Mouse (Mus musculus) forebrain, embryonic 15.5 days (tissue): ENCODE results near the gene R3hdm4. TPM values are rescaled to one million over a fixed set of nuclear protein-coding genes. Genes with fewer than 3 reads are reported as not detected.

Source experiments
- ATAC-seq: fragments of 200-750 bp; cut with Nextera tagmentation; replicated peaks from 2 replicates; pipeline ENCODE4 v1.8.0; 2017; ENCODE audit warnings: mild to moderate bottlenecking, moderate TSS enrichment, moderate library complexity
- H3K27ac ChIP-seq: fragments of 300-500 bp; sonication (generic); replicated peaks from 2 replicates; pipeline ENCODE4 v1.5.1; 2015; ENCODE audit warnings: mild to moderate bottlenecking, inconsistent platforms
- H3K27me3 ChIP-seq: fragments of 300-500 bp; sonication (generic); 2 replicates; pipeline ENCODE4 v1.6.1; 2015; ENCODE audit warnings: inconsistent platforms
- H3K36me3 ChIP-seq: fragments of 300-500 bp; sonication (generic); 2 replicates; pipeline ENCODE4 v1.6.1; 2015; ENCODE audit warnings: mild to moderate bottlenecking, inconsistent platforms
- H3K4me1 ChIP-seq: fragments of 300-500 bp; sonication (generic); 2 replicates; pipeline ENCODE4 v1.6.1; 2015; ENCODE audit warnings: inconsistent platforms
- H3K4me2 ChIP-seq: fragments of 300-500 bp; sonication (generic); replicated peaks from 2 replicates; pipeline ENCODE4 v1.6.1; 2015; ENCODE audit warnings: mild to moderate bottlenecking, inconsistent platforms
- H3K4me3 ChIP-seq: fragments of 300-500 bp; sonication (generic); 2 replicates; pipeline ENCODE4 v1.5.1; 2015; ENCODE audit warnings: mild to moderate bottlenecking, inconsistent platforms
- H3K9ac ChIP-seq: fragments of 300-500 bp; sonication (generic); replicated peaks from 2 replicates; pipeline ENCODE4 v1.6.1; 2015; ENCODE audit warnings: mild to moderate bottlenecking, inconsistent platforms
- H3K9me3 ChIP-seq: fragments of 300-500 bp; sonication (generic); 2 replicates; pipeline ENCODE4 v1.6.1; 2016; ENCODE audit warnings: inconsistent platforms
- WGBS: fragments of 180-500 bp; shearing (Covaris S2); methylation state at CpG from one replicate; pipeline ENCODE4 v1.1.7; 2015; ENCODE audit warnings: mixed read lengths; 5-methylcytosine and 5-hydroxymethylcytosine counted together
- microRNA-seq: library from miRNA; unstranded; fragments of <30 nt; microRNA quantifications from one replicate; pipeline ENCODE4, GENCODE M21; 2016
- polyA plus RNA-seq: library from polyadenylated mRNA; unstranded; fragments of >200 nt; fragmentation: Nextera tagmentation; extraction: Ambion mirVana; gene quantifications from 2 replicates; pipeline ENCODE4 v1.2.1, GENCODE M21; 2015

The R3hdm4 gene
- polyA plus RNA-seq, 1 experiment from 2014 or later: 277 TPM

DNA sequence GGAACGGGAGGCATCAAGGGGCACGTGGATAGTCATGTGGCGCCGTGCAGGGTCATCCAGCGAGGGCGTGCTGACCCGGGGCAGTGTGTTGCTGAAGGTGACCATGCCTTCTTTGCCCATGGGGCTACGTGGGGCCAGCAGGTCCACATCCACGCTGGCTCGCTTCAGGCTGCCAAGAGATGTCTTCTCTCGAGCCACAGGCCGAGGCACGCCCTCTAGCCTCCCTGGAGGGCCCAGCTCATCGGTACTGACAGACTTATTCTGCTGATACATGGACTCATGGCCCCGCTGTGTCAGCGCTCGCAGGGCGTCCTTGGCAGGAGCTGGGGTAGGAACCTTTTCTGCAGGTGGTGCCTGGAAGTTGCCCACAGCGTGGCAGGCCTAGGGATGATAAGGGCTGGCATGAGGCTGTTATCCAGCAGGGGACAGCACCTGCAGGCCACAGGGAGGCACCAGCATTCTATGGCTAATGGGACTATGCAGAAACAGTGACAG lies 55.2 kb downstream of the R3hdm4 start:
- Histone ChIP-seq H3K4me2 (no peak overlapping the region), H3K4me3 (no peak overlapping the region), H3K27me3 (no peaks in the 10 kb centered on the region), H3K4me1 (peaks cover 40% of the 10 kb centered on the region), H3K9ac (no peak overlapping the region), H3K36me3 (peaks cover 72% of the 10 kb centered on the region), H3K9me3 (no peaks in the 10 kb centered on the region), H3K27ac (0 out of 2 replicates have a peak overlapping the region, but pooled peaks have one; percentile 46)
- ATAC-seq: 0 out of 2 replicates have a peak, but pooled peaks have one; percentile 8
- 82% methylated on average over 19 of the region's 19 CpGs for WGBS

DNA sequence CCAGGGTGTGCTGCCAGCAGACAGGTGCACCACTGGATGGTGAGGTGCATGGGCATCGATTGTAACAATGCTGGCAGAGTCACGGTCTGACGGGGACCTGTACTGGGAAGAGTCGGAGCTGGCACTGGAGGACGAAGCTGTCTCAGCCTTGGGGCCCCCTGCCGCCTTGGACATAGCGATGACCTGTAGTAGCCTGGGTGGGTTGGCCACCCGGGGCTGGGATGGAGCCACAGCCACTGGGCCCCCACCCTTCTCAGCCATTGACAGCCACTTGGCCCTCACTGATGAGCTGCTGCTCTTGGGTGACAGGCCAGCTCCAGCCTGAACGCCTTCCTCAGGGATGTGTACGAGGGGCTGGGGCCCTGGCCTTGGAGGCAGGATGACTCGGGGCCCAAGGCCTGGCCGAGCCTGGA lies 55.8 kb downstream of the R3hdm4 start:
- Histone ChIP-seq H3K9me3 (no peaks in the 10 kb centered on the region), H3K4me2 (no peak overlapping the region), H3K36me3 (peaks cover 78% of the 10 kb centered on the region), H3K27me3 (no peaks in the 10 kb centered on the region), H3K4me1 (peaks cover 36% of the 10 kb centered on the region), H3K27ac (peak overlapping the region; percentile 46), H3K4me3 (no peak overlapping the region), H3K9ac (no peak overlapping the region)
- WGBS: 68% methylated on average over 12 of the region's 12 CpGs
- ATAC-seq: peak; percentile 9; the same call in 1 of the 2 replicates

DNA sequence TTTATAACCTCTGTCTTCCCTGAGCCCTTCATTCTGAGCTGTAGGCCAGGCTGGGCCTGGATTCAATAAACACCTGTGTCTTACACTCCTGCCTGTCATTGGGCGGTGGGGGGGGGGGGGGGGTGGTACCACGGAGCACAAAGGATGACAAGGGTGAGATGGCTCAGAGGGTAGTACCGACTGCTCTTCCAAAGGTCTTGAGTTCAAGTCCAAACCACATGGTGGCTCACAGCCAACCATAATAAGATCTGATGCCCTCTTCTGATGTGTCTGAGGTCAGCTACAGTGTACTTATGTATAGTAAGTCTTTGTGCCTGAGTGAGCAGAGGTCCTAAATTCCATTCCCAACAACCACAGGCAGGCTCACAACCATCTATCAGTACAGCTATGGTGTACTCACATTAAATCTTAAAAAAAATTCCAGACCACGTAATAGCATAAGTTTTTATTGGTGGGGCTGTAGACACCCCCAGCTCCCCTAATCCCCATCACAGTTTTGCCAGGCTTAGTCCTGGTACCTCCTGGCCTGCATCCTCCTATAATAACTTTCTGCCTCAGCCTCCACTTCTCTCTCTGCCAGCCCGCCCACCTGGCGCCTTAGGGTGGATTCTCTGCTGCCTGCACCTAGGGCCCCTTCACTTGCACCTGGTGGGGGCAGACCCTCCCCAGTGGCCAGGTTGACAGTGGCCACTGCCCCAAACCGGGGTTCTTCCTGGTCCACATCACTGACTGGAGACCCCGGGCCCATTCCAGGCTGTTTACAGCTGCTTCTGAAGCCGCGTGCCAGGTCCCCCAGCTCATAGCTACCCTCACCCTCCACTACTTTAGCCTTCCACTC lies 56.4 kb downstream of the R3hdm4 start:
- Histone ChIP-seq H3K9ac (no peak overlapping the region), H3K4me3 (no peak overlapping the region), H3K9me3 (no peaks in the 10 kb centered on the region), H3K27ac (peak overlapping the region; percentile 46), H3K4me2 (no peak overlapping the region), H3K27me3 (no peaks in the 10 kb centered on the region), H3K4me1 (peaks cover 34% of the 10 kb centered on the region), H3K36me3 (peaks cover 78% of the 10 kb centered on the region)
- 0 out of 2 replicates have a peak, but pooled peaks have one; percentile 20 for ATAC-seq
- 53% methylated on average over 10 of the region's 10 CpGs for WGBS

DNA sequence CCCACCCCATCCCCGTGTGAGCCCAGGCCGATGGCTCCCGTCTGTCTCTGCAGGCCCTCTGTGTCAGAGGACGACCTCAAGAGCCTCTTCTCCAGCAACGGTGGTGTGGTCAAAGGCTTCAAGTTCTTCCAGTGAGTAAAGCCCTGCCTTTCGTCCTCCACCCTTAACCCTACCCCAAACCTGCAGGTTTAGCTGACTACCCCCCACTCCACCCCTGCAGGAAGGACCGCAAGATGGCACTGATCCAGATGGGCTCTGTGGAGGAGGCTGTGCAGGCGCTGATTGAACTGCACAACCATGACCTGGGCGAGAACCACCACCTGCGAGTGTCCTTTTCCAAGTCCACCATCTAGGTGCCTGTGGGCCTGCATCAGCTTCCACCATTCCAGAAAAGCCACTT lies 58.1 kb downstream of the R3hdm4 start:
- peaks cover 37% of the 10 kb centered on the region for H3K4me1 ChIP-seq
- peak overlapping the region; percentile 7; the same call in 1 of the 2 replicates for H3K27ac ChIP-seq
- H3K4me2 ChIP-seq: no peak overlapping the region
- peaks cover 81% of the 10 kb centered on the region for H3K36me3 ChIP-seq
- H3K9ac ChIP-seq: no peak overlapping the region
- no peak overlapping the region for H3K4me3 ChIP-seq
- 71% methylated on average over 10 of the region's 10 CpGs for WGBS
- ATAC-seq: no peak
- no peaks in the 10 kb centered on the region for H3K9me3 ChIP-seq
- H3K27me3 ChIP-seq: no peaks in the 10 kb centered on the region

DNA sequence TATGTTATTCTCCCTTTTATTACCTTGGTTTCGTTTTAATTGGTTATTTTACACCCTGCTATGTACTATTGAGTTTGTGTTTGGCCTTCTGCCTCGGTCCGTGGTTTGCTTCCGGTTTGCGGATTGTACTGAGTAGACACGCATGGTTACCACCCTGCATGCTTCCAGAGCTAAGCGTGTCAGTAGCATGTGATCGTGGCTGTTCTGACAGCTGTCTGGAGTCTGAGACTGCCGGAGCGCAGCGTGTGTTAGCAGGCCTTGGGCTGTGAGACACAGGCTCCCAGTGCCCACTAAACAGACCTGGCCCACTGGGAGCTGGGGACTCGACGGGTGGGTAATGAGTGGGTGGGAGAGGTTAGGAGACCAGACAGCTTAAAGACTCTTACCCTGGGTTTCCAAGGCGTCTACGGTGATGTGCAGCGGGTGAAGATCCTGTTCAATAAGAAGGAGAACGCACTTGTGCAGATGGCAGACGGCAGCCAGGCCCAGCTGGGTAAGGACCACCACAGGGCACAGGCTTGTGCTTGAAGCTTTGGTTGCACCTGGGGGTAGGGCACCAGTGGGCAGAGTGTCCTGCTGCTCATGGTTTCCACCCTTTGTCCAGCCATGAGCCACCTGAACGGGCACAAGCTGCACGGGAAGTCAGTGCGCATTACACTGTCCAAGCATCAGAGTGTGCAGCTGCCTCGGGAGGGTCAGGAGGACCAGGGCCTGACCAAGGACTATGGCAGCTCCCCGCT lies 58.8 kb downstream of the R3hdm4 start:
- 0 out of 2 replicates have a peak overlapping the region, but pooled peaks have one; percentile 17 for H3K27ac ChIP-seq
- H3K4me3 ChIP-seq: no peak overlapping the region
- WGBS: 79% methylated on average over 23 of the region's 23 CpGs
- ATAC-seq: no peak
- H3K27me3 ChIP-seq: no peaks in the 10 kb centered on the region
- peaks cover 79% of the 10 kb centered on the region for H3K36me3 ChIP-seq
- no peaks in the 10 kb centered on the region for H3K9me3 ChIP-seq
- no peak overlapping the region for H3K9ac ChIP-seq
- peaks cover 40% of the 10 kb centered on the region for H3K4me1 ChIP-seq
- no peak overlapping the region for H3K4me2 ChIP-seq

DNA sequence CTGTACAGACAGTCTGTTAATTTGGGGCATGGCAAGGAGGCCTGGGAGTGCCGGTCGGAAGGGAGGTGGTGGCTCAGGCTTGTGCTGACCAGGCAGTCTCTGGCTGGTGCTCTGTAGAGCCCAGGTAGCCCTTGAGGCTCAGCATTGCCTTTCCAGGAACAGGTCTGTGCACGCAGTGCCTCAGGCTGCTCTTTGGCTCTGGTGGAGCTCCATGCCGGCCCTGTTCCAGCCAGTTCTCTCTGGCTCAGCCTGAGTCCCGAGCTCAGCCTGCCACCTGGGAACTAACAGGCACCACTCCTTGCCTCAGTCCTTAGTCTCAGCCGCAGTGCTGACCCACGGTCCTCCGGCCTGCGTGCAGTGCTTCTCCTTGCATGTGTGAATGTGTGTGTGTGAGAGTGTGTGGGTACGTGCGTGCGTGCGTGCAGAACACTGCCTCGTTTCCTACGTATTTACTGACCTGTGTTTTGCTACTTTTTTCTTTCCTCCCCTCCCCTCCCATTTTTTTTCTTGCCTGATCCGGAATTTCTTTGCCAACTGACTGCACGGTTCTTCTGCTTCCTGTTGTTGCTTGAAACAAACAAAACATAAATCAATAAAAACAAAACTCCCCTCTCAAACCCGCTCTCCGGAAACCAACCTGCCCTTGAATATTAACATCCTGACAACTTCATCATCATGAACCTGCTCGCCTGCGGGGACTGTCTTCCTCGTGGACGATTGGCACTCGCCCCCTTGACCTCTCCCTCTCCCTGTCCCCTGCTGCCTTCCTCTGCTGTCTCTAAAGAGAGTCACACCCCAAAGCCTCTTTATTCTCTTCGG lies 59.6 kb downstream of the R3hdm4 start:
- no peaks in the 10 kb centered on the region for H3K9me3 ChIP-seq
- H3K27ac ChIP-seq: no peak overlapping the region
- H3K4me3 ChIP-seq: no peak overlapping the region
- no peak overlapping the region for H3K4me2 ChIP-seq
- H3K27me3 ChIP-seq: no peaks in the 10 kb centered on the region
- peaks cover 71% of the 10 kb centered on the region for H3K36me3 ChIP-seq
- ATAC-seq: no peak
- WGBS: 81% methylated on average over 25 of the region's 25 CpGs
- peaks cover 48% of the 10 kb centered on the region for H3K4me1 ChIP-seq
- no peak overlapping the region for H3K9ac ChIP-seq

DNA sequence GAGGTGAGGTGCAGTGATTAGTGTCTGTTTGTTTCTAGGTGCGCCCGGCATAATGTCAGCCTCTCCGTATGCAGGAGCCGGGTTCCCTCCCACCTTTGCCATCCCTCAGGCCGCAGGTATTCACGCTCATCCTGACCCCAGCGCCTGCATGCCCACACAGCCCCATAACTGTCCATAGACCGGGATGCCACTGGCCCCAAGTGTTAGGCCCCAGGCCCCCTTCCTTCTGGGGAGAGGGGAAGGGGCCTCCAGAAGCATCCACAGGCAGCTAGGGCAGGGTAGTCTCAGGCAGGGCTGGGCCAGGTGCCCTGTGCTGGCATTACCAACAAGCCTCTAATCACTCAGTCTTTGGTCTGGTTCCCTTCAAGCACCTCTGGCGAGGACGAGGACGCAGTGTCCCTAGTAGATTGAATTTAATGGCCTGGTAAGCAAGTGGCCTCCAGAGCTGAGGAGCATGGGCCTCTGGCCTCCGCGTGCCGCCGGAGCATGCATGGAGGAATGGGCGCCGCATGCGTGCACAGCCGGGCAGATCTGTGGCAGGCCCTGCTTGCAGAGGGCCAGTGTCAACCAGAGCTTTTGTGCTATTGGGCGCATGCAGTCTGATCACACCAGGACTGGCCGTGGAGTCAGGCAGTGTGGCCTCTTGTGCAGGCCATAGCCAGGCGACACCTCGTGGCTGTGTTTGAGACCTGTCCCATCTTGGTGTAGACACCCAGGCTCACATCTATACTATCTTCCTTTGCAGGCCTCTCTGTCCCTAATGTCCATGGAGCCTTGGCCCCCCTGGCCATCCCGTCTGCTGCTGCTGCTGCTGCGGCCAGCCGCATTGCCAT lies 60.7 kb downstream of the R3hdm4 start:
- Histone ChIP-seq H3K4me3 (no peak overlapping the region), H3K9ac (no peak overlapping the region), H3K27me3 (no peaks in the 10 kb centered on the region), H3K27ac (0 out of 2 replicates have a peak overlapping the region, but pooled peaks have one; percentile 100), H3K9me3 (no peaks in the 10 kb centered on the region), H3K4me1 (peaks cover 55% of the 10 kb centered on the region), H3K4me2 (no peak overlapping the region), H3K36me3 (peaks cover 60% of the 10 kb centered on the region)
- ATAC-seq: no peak
- WGBS: 91% methylated on average over 26 of the region's 26 CpGs

Small RNA genes lying within 50 kb of the gene (microRNA-seq; reads per million reads assigned to microRNA genes)
- gene Mir6910: not detected

Other genes starting within 250 kb of the R3hdm4 start
- 75.7 and 81.2 TPM in 2 replicates for gene Cdc34, start 239.0 kb downstream of the R3hdm4 start, polyA plus RNA-seq
- gene Gzmm, start 232.2 kb downstream of the R3hdm4 start, polyA plus RNA-seq: 2.0 and 2.3 TPM in 2 replicates
- gene Bsg, start 216.7 kb downstream of the R3hdm4 start, polyA plus RNA-seq: 689 and 728 TPM in 2 replicates
- gene Hcn2, start 204.6 kb downstream of the R3hdm4 start, polyA plus RNA-seq: 0.64 and 0.69 TPM in 2 replicates
- 43.7 and 44.0 TPM in 2 replicates for gene Polrmt, start 174.6 kb downstream of the R3hdm4 start, polyA plus RNA-seq
- gene Fgf22, start 166.1 kb downstream of the R3hdm4 start, polyA plus RNA-seq: 0.69 and 0.72 TPM in 2 replicates
- 94.9 and 108 TPM in 2 replicates for gene Rnf126, start 154.3 kb downstream of the R3hdm4 start, polyA plus RNA-seq
- 0.83 and 0.84 TPM in 2 replicates for gene Fstl3, start 143.9 kb downstream of the R3hdm4 start, polyA plus RNA-seq
- 0.25 and 0.43 TPM in 2 replicates for gene Prss57, start 130.2 kb downstream of the R3hdm4 start, polyA plus RNA-seq
- gene Palm, start 127.6 kb downstream of the R3hdm4 start, polyA plus RNA-seq: 317 and 325 TPM in 2 replicates
- gene Misp, start 100.2 kb downstream of the R3hdm4 start, polyA plus RNA-seq: 0.66 and 0.68 TPM in 2 replicates
- 108 and 120 TPM in 2 replicates for gene Ptbp1, start 66.8 kb downstream of the R3hdm4 start, polyA plus RNA-seq
- 13.5 and 15.0 TPM in 2 replicates for gene Prtn3, start 46.7 kb downstream of the R3hdm4 start, polyA plus RNA-seq
- gene Plppr3, start 46.6 kb downstream of the R3hdm4 start, polyA plus RNA-seq: 405 and 410 TPM in 2 replicates
- 0.19 TPM in 1 of 2 replicates, not detected in the other for gene Elane, start 35.0 kb downstream of the R3hdm4 start, polyA plus RNA-seq
- gene Cfd, start 30.4 kb downstream of the R3hdm4 start, polyA plus RNA-seq: not detected in 2 replicates
- gene Med16, start 12.3 kb downstream of the R3hdm4 start, polyA plus RNA-seq: 53.2 and 56.6 TPM in 2 replicates
- 10.4 and 21.1 TPM in 2 replicates for gene Gm26602, start 10.4 kb downstream of the R3hdm4 start, polyA plus RNA-seq
- 2.2 and 2.7 TPM in 2 replicates for gene Kiss1r, start 4.2 kb downstream of the R3hdm4 start, polyA plus RNA-seq
- gene Arid3a, start 5.8 kb upstream of the R3hdm4 start, polyA plus RNA-seq: 2.7 and 3.1 TPM in 2 replicates
- 89.2 and 94.3 TPM in 2 replicates for gene Wdr18, start 38.9 kb upstream of the R3hdm4 start, polyA plus RNA-seq
- 0.50 and 0.63 TPM in 2 replicates for gene Grin3b, start 49.5 kb upstream of the R3hdm4 start, polyA plus RNA-seq
- gene Tmem259, start 63.1 kb upstream of the R3hdm4 start, polyA plus RNA-seq: 21.7 and 23.1 TPM in 2 replicates
- gene Cnn2, start 67.4 kb upstream of the R3hdm4 start, polyA plus RNA-seq: 26.7 and 29.1 TPM in 2 replicates
- 3.7 and 4.1 TPM in 2 replicates for gene Abca7, start 75.3 kb upstream of the R3hdm4 start, polyA plus RNA-seq
- 1.3 TPM in 2 replicates for gene Arhgap45, start 95.4 kb upstream of the R3hdm4 start, polyA plus RNA-seq
- 179 and 186 TPM in 2 replicates for gene Polr2e, start 118.6 kb upstream of the R3hdm4 start, polyA plus RNA-seq
- gene Gpx4, start 126.0 kb upstream of the R3hdm4 start, polyA plus RNA-seq: 472 and 476 TPM in 2 replicates
- 13.4 TPM in 2 replicates for gene Sbno2, start 184.4 kb upstream of the R3hdm4 start, polyA plus RNA-seq
- 20.3 and 21.5 TPM in 2 replicates for gene Stk11, start 194.6 kb upstream of the R3hdm4 start, polyA plus RNA-seq
- 437 and 444 TPM in 2 replicates for gene Atp5d, start 217.4 kb upstream of the R3hdm4 start, polyA plus RNA-seq
- 29.7 and 39.5 TPM in 2 replicates for gene Cbarp, start 219.6 kb upstream of the R3hdm4 start, polyA plus RNA-seq
- gene Midn, start 227.1 kb upstream of the R3hdm4 start, polyA plus RNA-seq: 33.0 and 34.9 TPM in 2 replicates
- gene Cirbp, start 244.8 kb upstream of the R3hdm4 start, polyA plus RNA-seq: 350 and 358 TPM in 2 replicates